Mouse (Mus musculus) mouse trophoblast stem cell (cell line): ENCODE measurements around the gene Phyhd1.

Source experiments
- in situ Hi-C, 2 experiments: fragments of 300-500 bp; cut with MseI, MboI; formaldehyde crosslinking; loops; 2 replicates in 1 of 2; 3 replicates in 1 of 2; pipeline ENCODE4 v1.15.1; 2025

Phyhd1 gene

GRCm38 (mm10) chr2:30283193-30283592, 17.2 kb downstream of the Phyhd1 start:
- in situ Hi-C loops = no loop called here

- in situ Hi-C loops = no loop called here
Measured at GRCm38 (mm10) chr2:30285004-30285403, 19.0 kb downstream of the Phyhd1 start.

- in situ Hi-C loops = no loop called here
Measured at GRCm38 (mm10) chr2:30285416-30286181, 19.6 kb downstream of the Phyhd1 start.

GRCm38 (mm10) chr2:30286192-30287026, 20.4 kb downstream of the Phyhd1 start, which contains the start of the genes Dolk and Nup188:
Gene Dolk (minus strand): TSS chr2:30286334.
Gene Nup188 (plus strand): TSS chr2:30286397.
- in situ Hi-C loops = no loop called here

GRCm38 (mm10) chr2:30287027-30287373, 21.0 kb downstream of the Phyhd1 start:
- in situ Hi-C loops = no loop called here

GRCm38 (mm10) chr2:30299525-30299924, 33.5 kb downstream of the Phyhd1 start:
- in situ Hi-C loops = no loop called here

GRCm38 (mm10) chr2:30299966-30300365, 34.0 kb downstream of the Phyhd1 start:
- in situ Hi-C loops = no loop called here

GRCm38 (mm10) chr2:30306087-30306486, 40.1 kb downstream of the Phyhd1 start:
- in situ Hi-C loops = no loop called here

GRCm38 (mm10) chr2:30309351-30309750, 43.3 kb downstream of the Phyhd1 start:
- in situ Hi-C loops = no loop called here

- in situ Hi-C loops = no loop called here
Measured at GRCm38 (mm10) chr2:30311481-30311880, 45.5 kb downstream of the Phyhd1 start.

- in situ Hi-C loops = no loop called here
Measured at GRCm38 (mm10) chr2:30316136-30316535, 50.1 kb downstream of the Phyhd1 start.

GRCm38 (mm10) chr2:30316955-30317354, 51.0 kb downstream of the Phyhd1 start:
- in situ Hi-C loops = no loop called here

- in situ Hi-C loops = no loop called here
Measured at GRCm38 (mm10) chr2:30319260-30319659, 53.3 kb downstream of the Phyhd1 start.

GRCm38 (mm10) chr2:30323111-30323510, 57.1 kb downstream of the Phyhd1 start:
- in situ Hi-C loops = no loop called here

- in situ Hi-C loops = no loop called here
Measured at GRCm38 (mm10) chr2:30325296-30325695, 59.3 kb downstream of the Phyhd1 start.

- in situ Hi-C loops = no loop called here
Measured at GRCm38 (mm10) chr2:30327276-30327675, 61.3 kb downstream of the Phyhd1 start.

- in situ Hi-C loops = no loop called here
Measured at GRCm38 (mm10) chr2:30328791-30329190, 62.8 kb downstream of the Phyhd1 start.
